Mouse (Mus musculus) spleen, adult 2 months (tissue): ENCODE data around the gene Hmcn1. TPM values are rescaled to one million over a fixed set of nuclear protein-coding genes. Genes with fewer than 3 reads are reported as not detected.

ENCODE experiments used
- DNase-seq, 2 experiments: peaks; one replicate each; pipeline versions ENCODE4 v3.0.0 to v3.0.0-alpha.2; 2012 to 2021; ENCODE audit warnings: low spot score in 2 of 2, low read depth in 1 of 2
- H3K27ac ChIP-seq: fragments of 200-500 bp; 2 replicates; pipeline ENCODE4 v1.5.1; 2012; ENCODE audit warnings: low read length, inconsistent platforms; ENCODE audit not compliant: insufficient read depth
- H3K27me3 ChIP-seq: fragments of 200-500 bp; 2 replicates; pipeline ENCODE4 v1.6.1; 2012; ENCODE audit warnings: mild to moderate bottlenecking, moderate library complexity, low read length, inconsistent platforms; ENCODE audit not compliant: control insufficient read depth, insufficient read depth
- H3K36me3 ChIP-seq: fragments of 200-500 bp; 2 replicates; pipeline ENCODE4 v1.6.1; 2012; ENCODE audit warnings: mild to moderate bottlenecking, low read length, inconsistent platforms; ENCODE audit not compliant: control insufficient read depth, insufficient read depth
- H3K4me1 ChIP-seq: fragments of 200-500 bp; 2 replicates; pipeline ENCODE4 v1.6.1; 2011; ENCODE audit warnings: inconsistent platforms; ENCODE audit not compliant: control insufficient read depth, insufficient read depth, insufficient read length
- H3K4me3 ChIP-seq: fragments of 200-500 bp; 2 replicates; pipeline ENCODE4 v1.5.1; 2011; ENCODE audit warnings: mild to moderate bottlenecking, inconsistent platforms; ENCODE audit not compliant: insufficient read depth, insufficient read length; ENCODE audit errors: extremely low read depth
- CTCF ChIP-seq: fragments of 200-500 bp; IDR thresholded peaks from 2 replicates; pipeline ENCODE4 v1.5.1; 2011; ENCODE audit warnings: mild to moderate bottlenecking, inconsistent platforms; ENCODE audit not compliant: insufficient read depth, insufficient read length, insufficient replicate concordance; ENCODE audit errors: extremely low read depth
- POLR2A ChIP-seq: fragments of 200-500 bp; IDR thresholded peaks from 2 replicates; pipeline ENCODE4 v1.6.1; 2011; ENCODE audit warnings: low read depth, low read length, inconsistent platforms
- WGBS: fragments of 180-500 bp; shearing (Covaris S2); methylation state at CpG from one replicate; pipeline ENCODE4 v1.1.7; 2018; 5-methylcytosine and 5-hydroxymethylcytosine counted together
- polyA plus RNA-seq: library from polyadenylated mRNA; depleted of rRNA; stranded (reverse); fragments of >200 nt; gene quantifications from 2 replicates; pipeline ENCODE4 v1.2.3, GENCODE M21; 2012

The Hmcn1 gene
- polyA plus RNA-seq, 1 experiment = 12.1 TPM

- no peak for TF ChIP-seq CTCF
- TF ChIP-seq POLR2A = no peak
These were observed 409.5 kb downstream of the Hmcn1 start for GRCm38 (mm10) chr1:150583734-150584133.

GRCm38 (mm10) chr1:150580561-150580960 lies 412.7 kb downstream of the Hmcn1 start:
- Histone ChIP-seq H3K27ac (no peak overlapping the region), H3K27me3 (no peaks in the 10 kb centered on the region), H3K4me1 (no peaks in the 10 kb centered on the region), H3K4me3 (no peak overlapping the region), H3K36me3 (no peaks in the 10 kb centered on the region)
- no peak for DNase-seq
- 60% methylated on average over 7 of the region's 7 CpGs for WGBS
- TF ChIP-seq POLR2A (no peak), CTCF (no peak)

More at GRCm38 (mm10) chr1:150583734-150584133, 409.5 kb downstream of the Hmcn1 start:
- Histone ChIP-seq H3K27me3 (no peaks in the 10 kb centered on the region), H3K4me1 (no peaks in the 10 kb centered on the region), H3K36me3 (no peaks in the 10 kb centered on the region), H3K4me3 (no peak overlapping the region), H3K27ac (no peak overlapping the region)
- WGBS = 82% methylated on average over 8 of the region's 8 CpGs
- no peak for DNase-seq

GRCm38 (mm10) chr1:150573407-150573806 lies 419.8 kb downstream of the Hmcn1 start:
- H3K4me1 ChIP-seq = no peaks in the 10 kb centered on the region
- no peak overlapping the region for H3K27ac ChIP-seq
- 93% methylated on average over 8 of the region's 8 CpGs for WGBS
- H3K36me3 ChIP-seq = no peaks in the 10 kb centered on the region
- no peak for DNase-seq
- no peak overlapping the region for H3K4me3 ChIP-seq
- H3K27me3 ChIP-seq = no peaks in the 10 kb centered on the region
- TF ChIP-seq CTCF (no peak), POLR2A (no peak)

- Histone ChIP-seq H3K27me3 (no peaks in the 10 kb centered on the region), H3K36me3 (no peaks in the 10 kb centered on the region), H3K4me3 (no peak overlapping the region), H3K27ac (no peak overlapping the region), H3K4me1 (no peaks in the 10 kb centered on the region)
- no peak for DNase-seq
- TF ChIP-seq CTCF (no peak), POLR2A (no peak)
- WGBS = 70% methylated on average over 4 of the region's 4 CpGs
These were observed 422.6 kb downstream of the Hmcn1 start for GRCm38 (mm10) chr1:150570562-150571156.

- 90% methylated on average over 5 of the region's 5 CpGs for WGBS
These were observed 423.3 kb downstream of the Hmcn1 start for GRCm38 (mm10) chr1:150569820-150570543.

GRCm38 (mm10) chr1:150566287-150566686 lies 426.9 kb downstream of the Hmcn1 start:
- no peaks in the 10 kb centered on the region for H3K27me3 ChIP-seq
- H3K4me3 ChIP-seq = no peak overlapping the region
- H3K27ac ChIP-seq = no peak overlapping the region
- no peaks in the 10 kb centered on the region for H3K36me3 ChIP-seq
- no peak for TF ChIP-seq POLR2A
- no peak for TF ChIP-seq CTCF
- DNase-seq = no peak
- WGBS = 86% methylated on average over 4 of the region's 4 CpGs
- no peaks in the 10 kb centered on the region for H3K4me1 ChIP-seq

More at GRCm38 (mm10) chr1:150569820-150570543, 423.3 kb downstream of the Hmcn1 start:
- TF ChIP-seq CTCF = no peak
- TF ChIP-seq POLR2A = no peak
- Histone ChIP-seq H3K36me3 (no peaks in the 10 kb centered on the region), H3K27ac (no peak overlapping the region), H3K27me3 (no peaks in the 10 kb centered on the region), H3K4me3 (no peak overlapping the region), H3K4me1 (no peaks in the 10 kb centered on the region)
- DNase-seq = no peak

- Histone ChIP-seq H3K4me1 (no peaks in the 10 kb centered on the region), H3K27ac (no peak overlapping the region), H3K4me3 (no peak overlapping the region), H3K36me3 (no peaks in the 10 kb centered on the region), H3K27me3 (no peaks in the 10 kb centered on the region)
- TF ChIP-seq CTCF = no peak
- no peak for TF ChIP-seq POLR2A
- 74% methylated on average over 3 of the region's 3 CpGs for WGBS
- no peak for DNase-seq
These were observed 436.6 kb downstream of the Hmcn1 start for GRCm38 (mm10) chr1:150556621-150557020.
